Mouse (Mus musculus): Measurements from ENCODE around the gene Clmp.

- TF ChIP-seq POLR2A (IDR thresholded peaks at IDR 0.05; ENCODE audit: low read depth, low read length), result no peak
- no peak for TF ChIP-seq CTCF (IDR thresholded peaks at IDR 0.05; ENCODE audit: extremely low read depth, insufficient read depth, insufficient read length, insufficient replicate concordance)
These were observed 90.3 kb downstream of the Clmp start for GRCm38 (mm10) chr9:40776044-40776443.
